Mouse (Mus musculus): ENCODE results near the gene Ext2.

Ext2 gene

GRCm38 (mm10) chr2:93615845-93616689, 206.3 kb downstream of the Ext2 start:
- no peak for DNase-seq

GRCm38 (mm10) chr2:93613020-93613419, 209.3 kb downstream of the Ext2 start:
- DNase-seq = no peak
